Mouse (Mus musculus): ENCODE measurements at regions not wholly inside any gene's neighbourhood (a gene's known extent, or its start where the extent isn't known, plus 50 kb on each side); places are given as distances from the start of the nearest gene placed in this dataset.

DNA sequence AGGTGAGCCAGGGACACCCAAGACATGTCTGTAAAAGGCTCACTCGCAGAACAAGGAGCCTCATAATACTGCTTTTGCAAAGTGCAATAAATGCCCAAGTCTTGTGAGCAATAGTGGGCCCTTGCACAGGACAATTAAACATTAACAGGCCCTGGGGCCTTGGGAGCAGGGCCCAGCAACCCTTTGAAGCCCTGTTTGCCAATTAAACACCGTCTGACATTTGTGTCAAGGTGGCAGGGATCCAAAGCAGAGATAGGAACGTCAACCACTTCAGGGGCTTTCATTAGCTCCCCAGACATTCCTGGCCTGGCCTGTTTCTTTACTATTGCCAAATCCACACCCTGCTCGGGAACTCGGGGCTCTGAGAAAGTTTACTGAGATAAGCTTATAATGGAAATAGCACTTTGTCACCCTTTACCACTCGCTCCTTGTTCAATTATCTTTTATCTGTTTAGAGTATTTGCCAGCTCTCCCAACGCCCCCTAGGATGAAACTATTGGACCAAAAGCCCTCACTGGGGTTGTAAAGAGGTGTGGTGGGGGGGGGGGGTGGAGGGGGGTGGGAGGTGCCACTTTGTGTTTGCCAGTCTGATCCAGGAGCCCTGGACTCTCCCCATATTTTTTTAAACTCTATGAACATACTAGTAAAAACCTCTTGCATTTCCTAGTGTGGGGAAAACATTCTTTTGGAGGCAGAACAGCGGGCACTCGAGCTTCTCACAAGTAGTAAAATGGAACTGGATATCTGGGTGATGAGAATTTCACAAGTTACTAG, 247.4 kb downstream of the Fam49a start:
- in situ Hi-C loops (cut with MboI; ENCODE audit: low pct_unique_long_range_greater_than_20kb in 1 of 2, low sequenced_read_pairs in 2 of 2, unreplicated experiment in 1 of 2) = no loop called here

DNA sequence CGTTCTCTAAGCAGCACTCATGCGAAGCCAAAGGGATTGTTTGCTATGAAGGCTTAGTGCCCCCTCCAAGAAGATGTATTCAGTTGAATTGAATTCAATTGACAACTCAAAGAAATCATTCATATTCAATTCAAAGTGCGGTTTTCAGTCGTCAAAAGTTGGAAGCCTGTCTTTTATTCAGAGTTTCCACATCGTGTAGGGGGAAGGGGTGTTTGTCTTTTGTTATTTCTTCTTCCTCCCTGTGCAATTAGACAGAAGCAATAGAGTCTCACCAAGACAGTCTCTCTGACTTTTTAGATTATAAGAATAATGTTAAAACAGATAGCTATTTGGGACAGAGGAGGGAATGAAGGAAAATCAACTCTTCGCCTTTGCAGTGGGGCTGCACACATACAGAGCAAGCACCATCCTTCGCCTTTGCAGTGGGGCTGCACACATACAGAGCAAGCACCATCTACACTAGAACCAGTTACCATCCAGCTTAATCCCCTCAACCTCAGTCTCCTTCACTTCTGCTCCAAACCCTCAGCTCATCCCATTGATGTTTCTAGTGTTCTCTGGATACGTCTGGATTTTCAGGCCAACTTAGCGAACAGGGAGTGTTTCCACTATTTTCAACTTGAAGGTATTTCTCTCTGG, 246.7 kb downstream of the Fam49a start:
- in situ Hi-C loops (cut with MboI; ENCODE audit: low pct_unique_long_range_greater_than_20kb in 1 of 2, low sequenced_read_pairs in 2 of 2, unreplicated experiment in 1 of 2) = no loop called here

DNA sequence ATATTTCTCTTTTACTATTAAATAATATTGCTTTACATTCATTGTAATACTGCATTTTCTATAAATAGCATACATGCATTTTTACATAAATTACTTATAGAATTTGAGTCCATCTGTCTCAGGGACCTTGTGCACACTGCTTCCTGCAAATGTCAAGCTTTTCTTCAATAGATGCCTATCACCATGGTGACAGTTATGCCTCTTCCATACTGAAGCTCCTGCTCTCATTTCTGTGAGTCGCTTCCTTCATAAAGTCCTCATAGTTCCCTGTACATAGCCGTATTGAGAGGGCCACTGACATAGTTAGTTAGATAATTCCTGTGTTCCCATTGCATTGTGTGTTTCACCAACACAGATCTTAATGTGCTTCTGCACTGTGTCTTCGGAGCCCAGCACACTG, 244.7 kb downstream of the Fam49a start:
- in situ Hi-C loops (cut with MboI; ENCODE audit: low pct_unique_long_range_greater_than_20kb in 1 of 2, low sequenced_read_pairs in 2 of 2, unreplicated experiment in 1 of 2) = no loop called here

DNA sequence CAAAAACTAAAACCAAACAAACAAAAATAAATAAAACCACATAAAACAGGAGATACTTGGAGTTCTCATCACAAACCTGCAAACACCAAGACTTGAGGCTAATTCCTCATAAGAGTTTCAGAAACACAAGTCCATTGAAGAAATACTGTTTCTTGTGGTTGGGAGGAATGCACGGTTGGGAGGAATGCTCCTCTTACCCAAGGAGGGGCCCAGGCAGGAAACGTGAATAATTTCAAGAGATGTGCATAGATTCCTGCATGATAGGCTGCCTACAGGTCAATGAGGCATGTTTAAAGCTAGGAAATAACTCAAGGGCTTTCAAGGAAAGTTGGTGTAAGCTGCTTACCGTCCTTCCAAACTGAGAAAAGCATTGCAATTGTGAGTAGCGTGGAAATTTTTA, 243.7 kb downstream of the Fam49a start:
- in situ Hi-C loops (cut with MboI; ENCODE audit: low pct_unique_long_range_greater_than_20kb in 1 of 2, low sequenced_read_pairs in 2 of 2, unreplicated experiment in 1 of 2) = no loop called here

DNA sequence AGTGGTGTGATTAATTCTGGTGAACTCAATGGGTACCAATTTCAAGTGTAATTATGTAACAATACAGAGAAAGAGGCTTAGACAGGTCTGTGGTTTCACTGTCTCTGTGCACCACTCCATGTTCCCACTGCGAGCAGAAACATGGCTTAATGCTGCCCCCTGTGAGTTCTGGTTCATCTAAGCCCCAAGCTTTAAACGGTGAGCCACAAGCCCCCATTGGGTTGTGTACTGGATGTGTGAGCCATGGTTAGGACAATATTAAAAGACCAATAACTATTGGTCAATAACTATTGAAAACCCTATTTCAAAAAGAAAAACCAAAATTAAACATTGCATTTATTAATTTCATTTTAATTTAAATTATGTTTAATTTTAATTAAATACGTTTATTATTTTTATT, 238.0 kb downstream of the Fam49a start:
- in situ Hi-C loops (cut with MboI; ENCODE audit: low pct_unique_long_range_greater_than_20kb in 1 of 2, low sequenced_read_pairs in 2 of 2, unreplicated experiment in 1 of 2) = no loop called here

DNA sequence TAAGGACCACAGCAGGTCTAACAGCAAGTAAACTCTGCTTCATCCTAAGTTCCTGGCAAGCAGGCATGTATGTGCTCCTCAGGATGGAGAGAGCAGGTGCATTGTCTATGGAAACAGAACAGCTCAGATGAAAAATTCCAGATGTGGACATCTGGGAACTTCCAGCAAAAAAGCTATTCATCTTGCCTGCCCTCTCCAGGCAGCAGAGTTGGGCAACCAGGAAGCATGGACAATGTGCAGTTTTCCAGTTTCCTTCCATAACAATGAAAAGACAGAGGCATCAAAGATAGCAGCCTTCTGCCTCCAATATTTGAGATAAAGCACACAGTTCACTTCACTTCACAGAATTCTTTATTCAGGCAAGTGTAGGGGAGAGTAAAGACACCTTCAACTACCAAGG, 236.7 kb downstream of the Fam49a start:
- in situ Hi-C loops (cut with MboI; ENCODE audit: low pct_unique_long_range_greater_than_20kb in 1 of 2, low sequenced_read_pairs in 2 of 2, unreplicated experiment in 1 of 2) = no loop called here

DNA sequence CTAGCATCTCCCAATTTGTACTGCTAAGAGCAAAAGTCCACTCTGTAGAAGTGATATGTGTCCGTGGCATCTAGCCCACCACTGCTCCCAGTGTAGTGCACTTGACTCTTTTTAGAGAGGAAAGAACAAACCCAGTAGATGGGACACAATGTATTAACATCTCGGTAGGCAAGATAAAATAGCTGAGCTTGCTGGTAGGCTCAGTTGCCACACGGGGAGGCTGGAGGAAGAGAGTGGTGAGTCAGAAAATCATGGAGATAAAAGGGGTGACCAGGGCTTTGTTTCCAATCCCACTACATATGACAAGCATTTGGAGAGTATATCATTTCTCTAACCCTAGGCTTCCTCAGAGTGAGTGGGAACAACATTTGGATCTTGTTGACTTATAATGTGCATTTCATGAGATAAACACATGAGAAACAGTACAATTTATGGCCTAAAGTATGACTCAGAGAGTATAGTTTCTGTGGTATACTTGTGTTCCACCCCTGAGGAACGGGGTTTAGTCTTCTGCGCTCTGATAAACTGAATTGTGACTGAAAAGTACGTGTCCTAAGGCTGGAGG, 235.4 kb downstream of the Fam49a start:
- in situ Hi-C loops (cut with MboI; ENCODE audit: low pct_unique_long_range_greater_than_20kb in 1 of 2, low sequenced_read_pairs in 2 of 2, unreplicated experiment in 1 of 2) = no loop called here

DNA sequence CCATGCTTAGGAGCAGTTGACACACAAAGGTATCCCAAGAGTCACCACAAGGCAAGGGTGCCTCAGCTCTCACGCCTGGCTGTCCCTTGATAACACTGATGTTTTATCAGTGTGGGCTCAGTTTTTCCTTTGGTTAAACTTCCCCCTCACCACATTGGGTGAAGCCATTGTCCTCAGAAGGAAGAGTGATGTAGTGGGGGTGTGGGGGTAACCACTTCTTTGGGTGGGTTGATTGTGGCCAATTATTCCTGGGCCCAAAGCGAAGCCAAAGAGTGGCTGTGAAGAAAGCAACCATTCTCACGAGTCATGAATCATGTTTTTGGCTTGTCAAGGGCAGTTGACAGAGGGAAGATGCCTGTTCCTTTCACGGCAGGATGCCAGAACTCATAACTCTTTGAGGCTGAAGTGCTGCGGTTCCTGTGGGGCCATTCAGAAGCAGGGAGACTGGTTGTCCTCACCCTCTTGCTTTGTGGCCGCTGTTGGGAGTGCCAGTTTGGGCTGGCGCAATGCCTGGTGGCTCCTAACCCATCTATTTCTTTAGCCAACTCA, 234.7 kb downstream of the Fam49a start:
- in situ Hi-C loops (cut with MboI; ENCODE audit: low pct_unique_long_range_greater_than_20kb in 1 of 2, low sequenced_read_pairs in 2 of 2, unreplicated experiment in 1 of 2) = no loop called here

DNA sequence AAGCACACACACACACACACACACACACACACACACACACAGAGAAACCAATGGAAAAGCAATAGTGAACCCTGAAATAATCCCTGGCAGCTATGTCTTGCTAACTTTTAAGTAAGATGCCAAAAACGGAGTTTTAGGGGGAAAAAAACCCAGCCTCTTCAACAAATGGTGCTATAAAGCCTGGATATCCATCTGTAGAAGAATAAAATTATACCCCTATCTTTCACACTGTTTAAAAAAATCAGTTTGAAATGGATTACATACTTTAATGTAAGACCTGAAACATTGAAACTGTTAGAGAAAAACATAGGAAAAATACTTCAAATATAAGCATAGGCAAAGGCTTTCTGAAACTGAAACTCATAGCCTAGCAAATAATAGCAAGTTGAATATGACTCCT, 228.2 kb downstream of the Fam49a start:
- in situ Hi-C loops (cut with MboI; ENCODE audit: low pct_unique_long_range_greater_than_20kb in 1 of 2, low sequenced_read_pairs in 2 of 2, unreplicated experiment in 1 of 2) = no loop called here

DNA sequence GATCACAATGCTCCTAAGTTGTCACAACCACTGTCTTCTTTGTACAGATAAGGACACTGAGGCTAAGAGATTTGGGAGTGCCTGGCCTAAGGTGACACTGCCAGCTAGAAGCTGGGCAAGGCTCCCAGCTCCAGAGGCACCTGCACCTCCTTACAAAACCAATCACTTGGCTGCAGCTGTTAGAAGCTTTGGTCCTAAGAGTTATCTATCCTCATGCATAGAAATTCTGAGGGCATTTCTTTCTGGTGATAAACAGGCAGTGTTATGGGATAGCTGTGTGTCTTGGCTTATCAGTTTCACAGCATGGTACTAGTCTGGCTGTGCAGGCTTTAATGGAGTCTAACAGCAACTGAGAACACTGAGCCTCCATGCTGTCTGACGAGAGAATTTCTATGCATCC, 226.2 kb downstream of the Fam49a start:
- in situ Hi-C loops (cut with MboI; ENCODE audit: low pct_unique_long_range_greater_than_20kb in 1 of 2, low sequenced_read_pairs in 2 of 2, unreplicated experiment in 1 of 2) = no loop called here

DNA sequence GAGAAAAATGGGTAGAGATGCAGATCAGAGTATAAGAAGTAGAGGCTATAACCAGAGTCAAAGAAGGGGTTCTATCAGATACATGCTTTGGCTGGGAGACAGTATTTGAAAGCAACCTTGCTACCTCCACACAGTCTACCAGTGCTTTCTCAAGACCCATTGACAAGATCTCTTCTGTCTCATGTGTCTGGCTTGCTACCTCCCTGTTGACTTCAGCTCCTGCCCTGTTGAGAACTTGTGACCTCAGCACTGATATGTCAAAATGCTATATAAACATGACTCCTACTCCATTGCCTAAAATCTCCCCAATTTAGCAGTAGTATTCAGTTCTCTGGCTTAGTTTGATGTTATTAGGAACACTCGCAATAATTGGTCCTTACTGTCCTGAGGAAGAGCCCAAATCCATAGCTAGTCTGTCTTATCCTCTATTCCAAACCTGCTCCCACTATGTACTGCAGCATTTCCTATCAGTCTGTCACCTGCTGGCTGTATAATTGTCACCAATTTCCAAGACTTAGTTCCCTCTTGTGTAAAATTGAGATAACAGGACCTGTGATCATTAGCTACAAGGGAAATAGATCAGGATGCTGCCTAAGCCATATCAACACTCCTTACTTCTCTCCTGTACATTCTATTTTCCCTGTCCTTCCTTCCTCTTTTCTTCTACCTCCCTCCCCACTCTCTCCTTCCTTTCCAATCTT, 224.9 kb downstream of the Fam49a start:
- in situ Hi-C loops (cut with MboI; ENCODE audit: low pct_unique_long_range_greater_than_20kb in 1 of 2, low sequenced_read_pairs in 2 of 2, unreplicated experiment in 1 of 2) = no loop called here

DNA sequence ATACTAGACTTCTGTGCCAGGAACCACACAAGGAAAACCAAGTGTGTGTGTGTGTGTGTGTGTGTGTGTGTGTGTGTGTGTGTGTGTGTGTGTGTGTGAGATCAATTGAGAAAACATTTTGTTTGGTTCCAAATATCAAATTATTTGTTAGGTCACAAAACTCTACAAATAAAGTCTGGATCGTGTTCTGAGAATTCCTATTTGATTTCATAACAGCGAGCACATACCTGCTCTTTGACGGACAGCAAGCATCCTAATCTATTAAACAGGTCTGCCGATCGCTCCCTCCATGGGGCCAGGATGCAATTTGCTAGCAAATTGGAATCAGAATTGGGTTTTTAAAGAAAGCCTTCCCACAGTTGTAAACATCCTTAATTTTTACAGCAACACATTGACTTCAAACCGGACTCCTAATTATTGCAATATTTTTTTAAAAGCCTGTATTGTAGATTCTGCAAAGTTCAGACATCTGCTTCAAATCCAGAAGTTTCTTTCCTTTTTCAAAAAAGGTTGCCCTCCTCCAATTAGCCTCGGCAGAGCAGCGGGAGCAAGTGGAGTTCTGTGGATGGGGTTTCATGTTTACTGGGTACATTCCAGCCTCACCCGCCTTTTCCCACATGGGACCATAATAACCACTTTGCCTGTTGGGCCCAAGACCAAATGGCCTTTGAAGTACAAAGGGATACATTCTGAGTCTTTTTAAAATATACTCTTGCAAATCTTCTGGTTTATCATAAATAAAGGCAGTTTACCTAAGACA, 223.2 kb downstream of the Fam49a start:
- in situ Hi-C loops (cut with MboI; ENCODE audit: low pct_unique_long_range_greater_than_20kb in 1 of 2, low sequenced_read_pairs in 2 of 2, unreplicated experiment in 1 of 2) = no loop called here

DNA sequence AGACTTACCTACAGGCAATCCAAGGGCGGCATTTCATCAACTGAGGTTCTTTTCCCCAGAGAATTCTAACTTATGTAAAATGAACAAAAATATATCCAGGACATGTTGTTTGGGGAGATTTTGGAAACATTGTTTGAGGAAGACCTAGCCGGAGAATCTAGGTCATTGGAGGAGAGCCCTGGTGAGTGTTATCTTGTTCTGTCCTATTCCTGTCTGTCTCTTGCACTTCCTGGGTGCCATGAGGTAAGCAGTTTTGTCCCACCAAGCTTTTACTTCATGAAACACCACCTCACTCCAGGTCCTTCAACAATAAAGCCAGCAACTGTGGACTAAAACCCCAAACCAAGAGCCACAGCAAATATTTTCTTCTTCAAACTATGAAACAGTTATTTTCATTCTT, 218.5 kb downstream of the Fam49a start:
- in situ Hi-C loops (cut with MboI; ENCODE audit: low pct_unique_long_range_greater_than_20kb in 1 of 2, low sequenced_read_pairs in 2 of 2, unreplicated experiment in 1 of 2) = no loop called here

DNA sequence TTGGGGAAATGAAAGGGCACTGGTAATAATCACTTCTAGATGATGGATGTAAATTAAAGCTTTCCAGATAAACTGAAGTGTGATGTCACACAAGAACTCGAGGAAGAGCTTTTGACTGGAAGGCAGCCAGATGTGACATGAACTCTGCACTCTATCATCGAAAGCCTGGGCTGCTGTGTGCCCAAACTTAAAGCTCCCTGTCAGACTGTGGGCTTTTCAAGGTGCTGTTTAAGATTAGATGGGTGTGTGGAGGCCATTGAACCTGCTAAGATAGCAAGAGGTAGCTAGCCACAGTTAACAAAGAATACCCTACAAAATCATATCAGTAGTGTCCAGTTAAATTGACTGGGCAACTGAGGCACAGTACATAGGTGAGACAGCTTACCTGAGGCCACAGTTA, 190.1 kb downstream of the Fam49a start:
- in situ Hi-C loops (cut with MboI; ENCODE audit: low pct_unique_long_range_greater_than_20kb in 1 of 2, low sequenced_read_pairs in 2 of 2, unreplicated experiment in 1 of 2) = no loop called here

DNA sequence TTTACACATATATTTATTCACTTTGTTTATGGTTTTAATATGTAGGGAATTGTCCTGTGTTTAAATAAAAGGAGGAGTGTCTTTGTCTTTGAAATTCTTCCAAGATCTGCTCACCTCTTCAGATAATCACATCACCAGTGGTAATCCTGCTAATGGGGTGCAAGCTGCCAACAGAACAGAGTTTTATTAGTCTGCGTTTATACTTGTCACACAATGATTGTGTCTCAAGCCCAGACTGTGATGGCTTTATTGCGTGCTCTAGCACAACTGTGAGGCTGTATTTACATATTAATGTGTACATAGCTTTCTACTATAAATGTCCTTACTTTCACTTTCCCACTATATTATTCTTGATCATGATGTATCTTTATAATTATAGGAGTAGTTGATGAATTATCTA, 184.8 kb downstream of the Fam49a start:
- in situ Hi-C loops (cut with MboI; ENCODE audit: low pct_unique_long_range_greater_than_20kb in 1 of 2, low sequenced_read_pairs in 2 of 2, unreplicated experiment in 1 of 2) = no loop called here

DNA sequence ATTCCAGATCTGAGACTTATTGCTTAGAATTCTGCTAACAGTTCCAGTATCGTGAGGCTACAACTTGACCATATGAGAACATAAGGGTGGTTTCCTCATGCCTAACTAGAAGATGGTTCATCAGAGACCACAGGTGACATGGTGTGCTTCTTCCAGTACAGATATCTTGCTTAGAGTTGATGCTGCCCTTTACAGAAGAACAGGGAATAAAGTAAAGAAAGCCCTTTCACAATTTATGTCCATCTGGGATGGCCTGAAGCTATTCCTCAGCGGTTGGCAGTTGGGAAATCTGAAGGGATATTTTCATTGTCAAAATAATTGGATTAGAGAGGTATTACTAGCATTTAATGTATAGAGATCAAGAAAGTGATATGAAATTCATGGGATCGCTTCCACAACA, 184.3 kb downstream of the Fam49a start:
- in situ Hi-C loops (cut with MboI; ENCODE audit: low pct_unique_long_range_greater_than_20kb in 1 of 2, low sequenced_read_pairs in 2 of 2, unreplicated experiment in 1 of 2) = no loop called here

DNA sequence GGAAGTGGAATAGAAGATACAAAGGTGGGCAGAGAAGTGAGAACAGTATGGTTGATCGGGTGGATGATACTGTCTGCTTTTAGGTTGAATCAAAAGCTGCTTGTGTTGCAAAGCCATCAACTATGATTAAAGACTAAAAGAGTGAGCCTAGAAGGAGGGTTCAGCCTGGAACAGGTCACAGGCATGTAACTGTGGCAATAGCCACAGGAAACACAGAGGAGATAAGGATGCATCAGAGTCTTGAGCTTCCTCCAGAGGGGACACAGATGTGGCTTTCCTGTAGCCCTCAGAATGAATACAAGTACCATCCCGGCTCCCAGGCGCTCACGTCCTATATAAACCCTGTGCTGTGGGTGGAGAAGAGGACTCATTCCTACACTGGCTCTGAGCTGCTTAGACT, 180.9 kb downstream of the Fam49a start:
- in situ Hi-C loops (cut with MboI; ENCODE audit: low pct_unique_long_range_greater_than_20kb in 1 of 2, low sequenced_read_pairs in 2 of 2, unreplicated experiment in 1 of 2) = no loop called here

DNA sequence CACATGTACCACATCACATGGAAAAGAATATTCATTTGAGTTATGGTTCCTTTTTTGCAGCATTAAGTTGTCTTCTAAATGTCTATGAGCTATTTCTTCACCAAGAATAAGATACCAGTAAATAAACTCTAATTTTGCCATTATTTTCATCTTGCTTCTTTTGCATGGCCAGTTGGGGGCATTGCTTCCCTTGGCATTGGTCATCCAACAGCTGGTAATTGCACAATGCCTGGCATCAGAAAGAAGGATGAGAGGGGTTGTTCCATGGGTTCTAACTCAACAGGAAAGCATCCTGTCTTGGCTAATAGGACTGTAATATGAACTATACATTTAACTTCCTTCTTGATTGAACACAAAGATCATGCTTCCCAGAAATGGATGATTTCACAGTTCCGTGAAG, 174.4 kb downstream of the Fam49a start:
- in situ Hi-C loops (cut with MboI; ENCODE audit: low pct_unique_long_range_greater_than_20kb in 1 of 2, low sequenced_read_pairs in 2 of 2, unreplicated experiment in 1 of 2) = no loop called here

DNA sequence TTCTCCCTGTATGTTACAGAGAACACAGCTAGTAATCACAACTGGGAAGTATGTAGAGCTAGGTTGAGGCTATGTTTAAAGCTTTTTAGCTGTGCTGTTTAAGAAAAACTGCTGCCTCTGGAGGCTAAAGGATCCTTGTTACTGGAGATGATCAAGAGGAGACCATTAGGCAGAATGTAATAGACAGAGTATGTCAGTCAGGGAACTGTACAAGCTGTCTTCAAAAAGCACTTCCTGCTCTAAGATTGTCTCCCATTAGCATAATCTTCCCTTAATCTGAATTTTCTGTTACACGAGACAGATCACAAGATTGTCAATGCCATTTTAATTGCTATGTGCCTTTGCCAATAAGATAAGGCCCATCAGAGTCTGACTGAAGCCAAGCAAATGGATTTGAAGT, 170.7 kb downstream of the Fam49a start:
- in situ Hi-C loops (cut with MboI; ENCODE audit: low pct_unique_long_range_greater_than_20kb in 1 of 2, low sequenced_read_pairs in 2 of 2, unreplicated experiment in 1 of 2) = no loop called here
